25 mouse cellular contexts compared by ENCODE assay signal in the genomic region with DNA sequence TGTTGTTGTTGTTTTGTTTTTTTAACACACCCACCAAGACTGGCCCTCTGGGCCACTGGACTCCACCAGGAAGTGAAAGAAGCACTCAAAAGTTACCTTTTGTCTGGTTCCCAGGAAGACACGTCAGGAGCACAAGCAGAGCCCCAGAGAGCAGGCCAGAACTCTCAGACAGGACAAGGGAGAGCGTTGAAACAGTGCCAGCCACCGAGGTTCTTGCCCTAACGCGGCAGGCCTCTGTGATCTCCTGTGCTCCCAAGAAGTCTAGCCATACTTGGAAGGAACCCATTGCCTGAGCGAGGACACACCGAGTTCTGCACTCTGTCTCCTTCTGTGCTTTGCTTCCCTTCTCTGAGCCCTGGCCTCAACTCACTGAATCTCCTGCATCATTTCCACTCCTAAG. TPM values are rescaled to one million over a fixed set of nuclear protein-coding genes. Genes with fewer than 3 reads are reported as not detected.
DNase-seq lines count a peak whose midpoint lies in the region; ATAC-seq lines count a peak whose summit lies in the region.
"Had no signal": no experiment of that assay in that cellular context is flagged by ENCODE, and none has a peak within 500 bp of the region (broad histone marks: within the 10 kb centered on the region; RNA-seq: fewer than 3 reads in every experiment).

No protein-coding gene starts in this region.

- H3K4me3 ChIP-seq in kidney, embryonic 16.5 days (ENCODE audit: low read length) = no peak overlapping the region
- H3K4me3 ChIP-seq in midbrain, embryonic 10.5 days = no peak overlapping the region
- no peak overlapping the region for H3K4me3 ChIP-seq in midbrain, embryonic 11.5 days (ENCODE audit: low read depth, low read length)
- H3K4me3 ChIP-seq: embryonic facial prominence, embryonic 12.5 days; embryonic facial prominence, embryonic 15.5 days; gastrocnemius, adult 2 months; heart, embryonic 12.5 days; heart, embryonic 15.5 days had no signal

- no peaks in the 10 kb centered on the region for H3K27me3 ChIP-seq in kidney, embryonic 16.5 days (ENCODE audit: insufficient read depth, low read length)
- H3K27me3 ChIP-seq in midbrain, embryonic 10.5 days (ENCODE audit: low read depth, poor library complexity, severe bottlenecking) = no peaks in the 10 kb centered on the region
- H3K27me3 ChIP-seq in midbrain, embryonic 11.5 days (ENCODE audit: control insufficient read depth, insufficient read depth, low read length) = no peaks in the 10 kb centered on the region
- H3K27me3 ChIP-seq: embryonic facial prominence, embryonic 12.5 days; embryonic facial prominence, embryonic 15.5 days; heart, embryonic 12.5 days; heart, embryonic 15.5 days had no signal

- no peak overlapping the region for H3K4me2 ChIP-seq in kidney, embryonic 16.5 days (replicated peaks; ENCODE audit: low read depth, low read length)
- no peak overlapping the region for H3K4me2 ChIP-seq in midbrain, embryonic 11.5 days
- H3K4me2 ChIP-seq: embryonic facial prominence, embryonic 12.5 days; embryonic facial prominence, embryonic 15.5 days; heart, embryonic 12.5 days; heart, embryonic 15.5 days; hindbrain, embryonic 14.5 days had no signal

- no peak overlapping the region for H3K9ac ChIP-seq in kidney, embryonic 16.5 days (replicated peaks; ENCODE audit: low read length)
- no peak overlapping the region for H3K9ac ChIP-seq in midbrain, embryonic 11.5 days (ENCODE audit: low read length)
- H3K9ac ChIP-seq: embryonic facial prominence, embryonic 12.5 days; embryonic facial prominence, embryonic 15.5 days; forebrain, postnatal 0 days; heart, embryonic 12.5 days; heart, embryonic 15.5 days; hindbrain, embryonic 14.5 days had no signal

- peak overlapping the region; percentile 22; the same call in 1 of the 2 replicates for H3K27ac ChIP-seq in kidney, embryonic 16.5 days (ENCODE audit: low read length)
- H3K27ac ChIP-seq in midbrain, embryonic 10.5 days (replicated peaks) = 0 out of 2 replicates have a peak overlapping the region, but pooled peaks have one; percentile 42
- H3K27ac ChIP-seq in midbrain, embryonic 11.5 days (ENCODE audit: low read depth, low read length) = no peak overlapping the region
- H3K27ac ChIP-seq: embryonic facial prominence, embryonic 12.5 days; embryonic facial prominence, embryonic 15.5 days; gastrocnemius, adult 2 months; heart, embryonic 15.5 days; hindbrain, embryonic 14.5 days had no signal

- WGBS in kidney, embryonic 16.5 days = 69% methylated on average over 7 of the region's 7 CpGs
- WGBS in midbrain, embryonic 10.5 days = 79% methylated on average over 7 of the region's 7 CpGs
- WGBS in midbrain, embryonic 11.5 days = 85% methylated on average over 7 of the region's 7 CpGs

- no peak for ATAC-seq in kidney, embryonic 16.5 days (ENCODE audit: low FRiP score, low TSS enrichment)
- no peak for ATAC-seq in midbrain, embryonic 11.5 days (ENCODE audit: low FRiP score)
- ATAC-seq: activated CD4-positive, CD25-positive, alpha-beta regulatory T cell, adult 4 months; forebrain, embryonic 14.5 days; forebrain, postnatal 0 days had no signal

- no peaks in the 10 kb centered on the region for H3K36me3 ChIP-seq in kidney, embryonic 16.5 days (ENCODE audit: insufficient read depth, low read length)
- no peaks in the 10 kb centered on the region for H3K36me3 ChIP-seq in midbrain, embryonic 10.5 days
- no peaks in the 10 kb centered on the region for H3K36me3 ChIP-seq in midbrain, embryonic 11.5 days (ENCODE audit: control insufficient read depth, insufficient read depth, low read length)
- H3K36me3 ChIP-seq: embryonic facial prominence, embryonic 12.5 days; embryonic facial prominence, embryonic 15.5 days; heart, embryonic 15.5 days had no signal

- no peaks in the 10 kb centered on the region for H3K9me3 ChIP-seq in kidney, embryonic 16.5 days (ENCODE audit: low read length)
- no peaks in the 10 kb centered on the region for H3K9me3 ChIP-seq in midbrain, embryonic 10.5 days (replicated peaks)
- H3K9me3 ChIP-seq in midbrain, embryonic 11.5 days (ENCODE audit: control insufficient read depth, low read length) = no peaks in the 10 kb centered on the region
- H3K9me3 ChIP-seq: embryonic facial prominence, embryonic 12.5 days; embryonic facial prominence, embryonic 15.5 days; heart, embryonic 12.5 days; heart, embryonic 15.5 days had no signal

- peak; percentile 2 for DNase-seq in adrenal gland, postnatal 14 days
- no peak for DNase-seq in adrenal gland, postnatal 25 days
- no peak for DNase-seq in kidney, adult 18-20 months
- no peak for DNase-seq in midbrain, embryonic 10.5 days (ENCODE audit: low spot score)
- no peak for DNase-seq in midbrain, embryonic 11.5 days (ENCODE audit: low spot score, missing footprints)
- DNase-seq in urinary bladder, adult 18-20 months (ENCODE audit: low spot score in 2 of 2) = peak; percentile 35 to 36
- no peak for DNase-seq in urinary bladder, adult 2 months (ENCODE audit: low spot score)
- DNase-seq: adrenal gland, adult 8-10 months; cerebellum, adult 11 months; cerebellum, adult 2 months; cerebellum, adult 9-11 months; cerebellum, postnatal 25 days; forebrain, postnatal 0 days; gastrocnemius, adult 2 months; gastrocnemius, postnatal 14 days; heart, postnatal 10 days; heart, postnatal 4 days had no signal

- peaks cover 3% of the 10 kb centered on the region; the same call in 1 of the 2 replicates for H3K4me1 ChIP-seq in kidney, embryonic 16.5 days (ENCODE audit: insufficient read depth, low read length)
- peaks cover 10% of the 10 kb centered on the region for H3K4me1 ChIP-seq in midbrain, embryonic 10.5 days
- peaks cover 5% of the 10 kb centered on the region for H3K4me1 ChIP-seq in midbrain, embryonic 11.5 days (ENCODE audit: control insufficient read depth, insufficient read depth, low read length)
- H3K4me1 ChIP-seq: embryonic facial prominence, embryonic 12.5 days; heart, embryonic 12.5 days; heart, embryonic 15.5 days had no signal

RNA-seq across cellular contexts. Expression of gene Ctsh, which starts 16.2 kb away (rescaled TPM):
- 103 and 106 TPM in 2 replicates for total RNA-seq in adrenal gland, postnatal 14 days (2021)
- 137 and 159 TPM in 2 replicates for total RNA-seq in adrenal gland, postnatal 25 days (2021)
- 123 and 152 TPM in 2 replicates for polyA plus RNA-seq in kidney, embryonic 16.5 days (2015; fragmentation: Nextera tagmentation; extraction: Ambion mirVana)
- polyA plus RNA-seq in midbrain, embryonic 10.5 days (2016; fragmentation: Nextera tagmentation; extraction: Ambion mirVana) = 7.0 and 8.0 TPM in 2 replicates
- polyA plus RNA-seq in midbrain, embryonic 11.5 days (2014; fragmentation: Nextera tagmentation; extraction: Ambion mirVana) = 6.0 and 6.7 TPM in 2 replicates
- 183 and 230 TPM in 2 replicates for polyA plus RNA-seq in urinary bladder, adult 2 months (2012; rRNA removed)

RNA-seq across cellular contexts. Expression of gene Morf4l1, which starts 44.4 kb away (rescaled TPM):
- 268 and 288 TPM in 2 replicates for total RNA-seq in adrenal gland, postnatal 14 days (2021)
- 307 and 354 TPM in 2 replicates for total RNA-seq in adrenal gland, postnatal 25 days (2021)
- 444 and 471 TPM in 2 replicates for polyA plus RNA-seq in kidney, embryonic 16.5 days (2015; fragmentation: Nextera tagmentation; extraction: Ambion mirVana)
- 603 and 629 TPM in 2 replicates for polyA plus RNA-seq in midbrain, embryonic 10.5 days (2016; fragmentation: Nextera tagmentation; extraction: Ambion mirVana)
- 573 and 605 TPM in 2 replicates for polyA plus RNA-seq in midbrain, embryonic 11.5 days (2014; fragmentation: Nextera tagmentation; extraction: Ambion mirVana)
- polyA plus RNA-seq in urinary bladder, adult 2 months (2012; rRNA removed) = 399 and 411 TPM in 2 replicates

Comparison
In these comparisons a context has a peak if more than half of its experiments do, and no peak if none do; other contexts are left out.
1. DNase-seq: peak in adrenal gland, postnatal 14 days (single experiment) and urinary bladder, adult 18-20 months (2 of 2); none in adrenal gland, postnatal 25 days (single experiment), kidney, adult 18-20 months (single experiment), midbrain, embryonic 10.5 days (single experiment), midbrain, embryonic 11.5 days (single experiment) and urinary bladder, adult 2 months (single experiment).
2. RNA of gene Ctsh, which starts 16.2 kb away (polyA plus RNA-seq): 183 to 230 TPM in urinary bladder, adult 2 months and 123 to 152 TPM in kidney, embryonic 16.5 days; 7.0 to 8.0 TPM in midbrain, embryonic 10.5 days and 6.0 to 6.7 TPM in midbrain, embryonic 11.5 days; every median in the first group is over 10 times any median in the second.